Mouse (Mus musculus) thymus, postnatal 4 days (tissue): Measurements from ENCODE around the gene Iqcn.

Experiments used
- DNase-seq: peaks from one replicate; pipeline ENCODE4 v3.0.0; 2021

Iqcn gene

GRCm38 (mm10) chr8:70757523-70758307 is 54.5 kb downstream of the Iqcn start:
- DNase-seq: peak; percentile 56

GRCm38 (mm10) chr8:70758308-70758615 is 55.0 kb downstream of the Iqcn start:
- no peak for DNase-seq

GRCm38 (mm10) chr8:70758616-70759561 is 55.6 kb downstream of the Iqcn start:
- DNase-seq: peak; percentile 32

GRCm38 (mm10) chr8:70760350-70760749 is 57.1 kb downstream of the Iqcn start:
- DNase-seq: no peak

GRCm38 (mm10) chr8:70760775-70761406 is 57.6 kb downstream of the Iqcn start, which contains the start of gene Mpv17l2:
Gene Mpv17l2 (minus strand): TSS chr8:70760946.
- peak; percentile 91 for DNase-seq

- no peak for DNase-seq
Measured at GRCm38 (mm10) chr8:70762118-70762517, 58.9 kb downstream of the Iqcn start.

- peak; percentile 91 for DNase-seq
Measured at GRCm38 (mm10) chr8:70763354-70763753, 60.1 kb downstream of the Iqcn start.

- no peak for DNase-seq
Measured at GRCm38 (mm10) chr8:70764026-70764425, 60.8 kb downstream of the Iqcn start.

GRCm38 (mm10) chr8:70764676-70765075 is 61.4 kb downstream of the Iqcn start:
- no peak for DNase-seq

- peak; percentile 21 for DNase-seq
Measured at GRCm38 (mm10) chr8:70765329-70765728, 62.1 kb downstream of the Iqcn start.

- peak; percentile 81 for DNase-seq
Measured at GRCm38 (mm10) chr8:70765838-70766570, 62.7 kb downstream of the Iqcn start.

GRCm38 (mm10) chr8:70766571-70767440 is 63.5 kb downstream of the Iqcn start:
- peak; percentile 51 for DNase-seq
